Comparison of ENCODE assay signal across 38 mouse cellular contexts in genomic region chr6:56996943-56997342, GRCm38 (mm10). TPM values are rescaled to one million over a fixed set of nuclear protein-coding genes. Genes with fewer than 3 reads are reported as not detected.
"Had no signal": no experiment of that assay in that cellular context is flagged by ENCODE, and none has a peak within 500 bp of the region (broad histone marks: within the 10 kb centered on the region; RNA-seq: fewer than 3 reads in every experiment).

Gene Vmn1r6 (plus strand): TSS chr6:56997243.

- H3K9me3 ChIP-seq: limb, embryonic 10.5 days; limb, embryonic 12.5 days; limb, embryonic 13.5 days; limb, embryonic 15.5 days; liver, embryonic 12.5 days; liver, embryonic 13.5 days; liver, embryonic 15.5 days; lung, embryonic 15.5 days; midbrain, embryonic 10.5 days; midbrain, embryonic 12.5 days; midbrain, embryonic 13.5 days; midbrain, embryonic 15.5 days had no signal

- H3K36me3 ChIP-seq: limb, embryonic 10.5 days; limb, embryonic 12.5 days; limb, embryonic 13.5 days; limb, embryonic 15.5 days; liver, embryonic 12.5 days; liver, embryonic 13.5 days; liver, embryonic 15.5 days; lung, embryonic 15.5 days; midbrain, embryonic 10.5 days; midbrain, embryonic 12.5 days; midbrain, embryonic 13.5 days; midbrain, embryonic 15.5 days had no signal

- H3K4me1 ChIP-seq: limb, embryonic 10.5 days; limb, embryonic 12.5 days; limb, embryonic 13.5 days; limb, embryonic 15.5 days; liver, embryonic 12.5 days; liver, embryonic 13.5 days; liver, embryonic 15.5 days; lung, embryonic 15.5 days; megakaryocyte, embryonic 14.5 days; midbrain, embryonic 10.5 days; midbrain, embryonic 12.5 days; midbrain, embryonic 13.5 days; midbrain, embryonic 15.5 days had no signal

- H3K27me3 ChIP-seq: limb, embryonic 12.5 days; limb, embryonic 13.5 days; limb, embryonic 15.5 days; liver, embryonic 12.5 days; liver, embryonic 13.5 days; liver, embryonic 15.5 days; lung, embryonic 15.5 days; megakaryocyte, embryonic 14.5 days; midbrain, embryonic 12.5 days; midbrain, embryonic 13.5 days; midbrain, embryonic 15.5 days had no signal

- H3K27ac ChIP-seq: limb, embryonic 10.5 days; limb, embryonic 12.5 days; limb, embryonic 13.5 days; limb, embryonic 15.5 days; liver, embryonic 12.5 days; liver, embryonic 13.5 days; liver, embryonic 14.5 days; liver, embryonic 15.5 days; lung, embryonic 15.5 days; macrophage; midbrain, embryonic 10.5 days; midbrain, embryonic 12.5 days; midbrain, embryonic 13.5 days; midbrain, embryonic 15.5 days had no signal

- DNase-seq: left cerebral cortex, postnatal 4 days; liver; liver, embryonic 13.5 days; liver, postnatal 0 days; lung, adult 18-20 months; lung, adult 2 months; lung, embryonic 14.5 days; lung, postnatal 10 days; lung, postnatal 14 days; lung, postnatal 36 days; lung, postnatal 4 days; midbrain, embryonic 14.5 days had no signal

- H3K4me3 ChIP-seq: limb, embryonic 10.5 days; limb, embryonic 12.5 days; limb, embryonic 13.5 days; limb, embryonic 15.5 days; liver, embryonic 12.5 days; liver, embryonic 13.5 days; liver, embryonic 15.5 days; lung, embryonic 15.5 days; megakaryocyte, embryonic 14.5 days; midbrain, embryonic 10.5 days; midbrain, embryonic 12.5 days; midbrain, embryonic 13.5 days; midbrain, embryonic 15.5 days; myocyte had no signal

RNA-seq across cellular contexts. Expression of gene Vmn1r6, which starts in this region (rescaled TPM):
- polyA plus RNA-seq: limb, embryonic 10.5 days; limb, embryonic 11.5 days; limb, embryonic 12.5 days; limb, embryonic 13.5 days; limb, embryonic 14.5 days; limb, embryonic 15.5 days; liver, adult 2 months; liver, embryonic 11.5 days; liver, embryonic 12.5 days; liver, embryonic 13.5 days; liver, embryonic 14.5 days; liver, embryonic 15.5 days; liver, embryonic 16.5 days; liver, postnatal 0 days; lung, adult 2 months; lung, embryonic 14.5 days; lung, embryonic 15.5 days; lung, embryonic 16.5 days; lung, postnatal 0 days; macrophage; midbrain, embryonic 10.5 days; midbrain, embryonic 11.5 days; midbrain, embryonic 12.5 days; midbrain, embryonic 13.5 days; midbrain, embryonic 14.5 days; midbrain, embryonic 15.5 days; midbrain, embryonic 16.5 days; midbrain, postnatal 0 days; myocyte; neural tube, embryonic 11.5 days had no signal
